In genomic region chr1:75446656-75447055, GRCm38 (mm10) we compare ENCODE assay signal across 1 mouse cellular context.
TF ChIP-seq lines count a peak whose summit lies in the region.

No protein-coding gene starts in this region.

TF ChIP-seq in MEL, 35 proteins besides CTCF, POLR2A, EP300 and RAD21:
- peak; percentile 23; the same call in 1 of the 2 replicates for TF ChIP-seq ETS1 (IDR thresholded peaks at IDR 0.05; ENCODE audit: low read depth, low read length)
- TF ChIP-seq CHD1 (IDR thresholded peaks at IDR 0.05; ENCODE audit: low read depth, low read length) = no peak
- 0 out of 2 replicates have a peak, but pooled peaks have one; percentile 11 for TF ChIP-seq SIN3A (IDR thresholded peaks at IDR 0.05; ENCODE audit: low read length)
- TF ChIP-seq RCOR1 (IDR thresholded peaks at IDR 0.05; ENCODE audit: low read depth, low read length) = 0 out of 2 replicates have a peak, but pooled peaks have one; percentile 4
- peak; percentile 25; the same call in 1 of the 2 replicates for TF ChIP-seq HCFC1 (IDR thresholded peaks at IDR 0.05; ENCODE audit: low read depth, low read length)
TF ChIP-seq in MEL: peak in this region for 4.
